Mouse (Mus musculus): ENCODE measurements around the gene Pde4c. TPM values are rescaled to one million over a fixed set of nuclear protein-coding genes. Genes with fewer than 3 reads are reported as not detected.

The Pde4c gene
- polyA plus RNA-seq, 1 experiment from 2014 or later, result not detected

GRCm38 (mm10) chr8:70770748-70771147, 47.2 kb downstream of the Pde4c start:
- Histone ChIP-seq H3K4me1 (peaks cover 45% of the 10 kb centered on the region), H3K9ac (no peak overlapping the region), H3K9me3 (no peaks in the 10 kb centered on the region), H3K27me3 (replicated peaks) (peaks cover 6% of the 10 kb centered on the region; the same call in 1 of the 2 replicates), H3K27ac (replicated peaks) (no peak overlapping the region), H3K36me3 (peaks cover 72% of the 10 kb centered on the region), H3K4me3 (no peak overlapping the region), H3K4me2 (no peak overlapping the region)
- 93% methylated on average over 13 of the region's 13 CpGs for WGBS
- no peak for ATAC-seq (ENCODE audit: extremely low read depth, insufficient number of reproducible peaks, low FRiP score, low TSS enrichment)

GRCm38 (mm10) chr8:70771217-70771616, 47.7 kb downstream of the Pde4c start:
- ATAC-seq (ENCODE audit: extremely low read depth, insufficient number of reproducible peaks, low FRiP score, low TSS enrichment), result no peak
- WGBS, result 79% methylated on average over 7 of the region's 7 CpGs
- Histone ChIP-seq H3K27ac (replicated peaks) (no peak overlapping the region), H3K4me1 (peaks cover 44% of the 10 kb centered on the region), H3K4me2 (no peak overlapping the region), H3K27me3 (replicated peaks) (peaks cover 6% of the 10 kb centered on the region; the same call in 1 of the 2 replicates), H3K9me3 (no peaks in the 10 kb centered on the region), H3K4me3 (no peak overlapping the region), H3K9ac (no peak overlapping the region), H3K36me3 (peaks cover 72% of the 10 kb centered on the region)

- H3K9ac ChIP-seq, result 0 out of 2 replicates have a peak overlapping the region, but pooled peaks have one; percentile 10
- 92% methylated on average over 13 of the region's 13 CpGs for WGBS
- H3K9me3 ChIP-seq, result no peaks in the 10 kb centered on the region
- H3K4me3 ChIP-seq, result no peak overlapping the region
- H3K4me2 ChIP-seq, result no peak overlapping the region
- H3K36me3 ChIP-seq, result peaks cover 72% of the 10 kb centered on the region
- no peak overlapping the region for H3K27ac ChIP-seq (replicated peaks)
- H3K4me1 ChIP-seq, result peaks cover 35% of the 10 kb centered on the region
- H3K27me3 ChIP-seq (replicated peaks), result peaks cover 6% of the 10 kb centered on the region; the same call in 1 of the 2 replicates
- ATAC-seq (ENCODE audit: extremely low read depth, insufficient number of reproducible peaks, low FRiP score, low TSS enrichment), result no peak
Measured at GRCm38 (mm10) chr8:70772075-70772474, 48.6 kb downstream of the Pde4c start.

- no peak overlapping the region for H3K27ac ChIP-seq (replicated peaks)
- H3K9me3 ChIP-seq, result no peaks in the 10 kb centered on the region
- H3K4me1 ChIP-seq, result peaks cover 39% of the 10 kb centered on the region
- H3K36me3 ChIP-seq, result peaks cover 66% of the 10 kb centered on the region
- 78% methylated on average over 9 of the region's 9 CpGs for WGBS
- H3K4me3 ChIP-seq, result no peak overlapping the region
- H3K9ac ChIP-seq, result 0 out of 2 replicates have a peak overlapping the region, but pooled peaks have one; percentile 99
- no peak for ATAC-seq (ENCODE audit: extremely low read depth, insufficient number of reproducible peaks, low FRiP score, low TSS enrichment)
- H3K27me3 ChIP-seq (replicated peaks), result no peaks in the 10 kb centered on the region; the same call in 1 of the 2 replicates
- no peak overlapping the region for H3K4me2 ChIP-seq
Measured at GRCm38 (mm10) chr8:70772890-70773289, 49.4 kb downstream of the Pde4c start.

- Histone ChIP-seq H3K4me1 (peaks cover 45% of the 10 kb centered on the region), H3K9me3 (no peaks in the 10 kb centered on the region), H3K9ac (peak overlapping the region; percentile 99), H3K27ac (replicated peaks) (peak overlapping the region; percentile 54; the same call in 1 of the 2 replicates), H3K27me3 (replicated peaks) (no peaks in the 10 kb centered on the region), H3K36me3 (peaks cover 66% of the 10 kb centered on the region), H3K4me2 (peak overlapping the region; percentile 11; the same call in 1 of the 2 replicates), H3K4me3 (peak overlapping the region; percentile 4; the same call in 1 of the 2 replicates)
- ATAC-seq (ENCODE audit: extremely low read depth, insufficient number of reproducible peaks, low FRiP score, low TSS enrichment), result no peak
- 78% methylated on average over 5 of the region's 5 CpGs for WGBS
Measured at GRCm38 (mm10) chr8:70773410-70773809, 49.9 kb downstream of the Pde4c start.

- peaks cover 66% of the 10 kb centered on the region for H3K36me3 ChIP-seq
- H3K9ac ChIP-seq, result peak overlapping the region; percentile 99
- peak overlapping the region; percentile 11 for H3K4me2 ChIP-seq
- H3K4me1 ChIP-seq, result peaks cover 45% of the 10 kb centered on the region
- H3K9me3 ChIP-seq, result no peaks in the 10 kb centered on the region
- ATAC-seq (ENCODE audit: extremely low read depth, insufficient number of reproducible peaks, low FRiP score, low TSS enrichment), result no peak
- no peaks in the 10 kb centered on the region for H3K27me3 ChIP-seq (replicated peaks)
- H3K27ac ChIP-seq (replicated peaks), result peak overlapping the region; percentile 54
- peak overlapping the region; percentile 4; the same call in 1 of the 2 replicates for H3K4me3 ChIP-seq
- WGBS, result 56% methylated on average over 9 of the region's 9 CpGs
Measured at GRCm38 (mm10) chr8:70773833-70774232, 50.3 kb downstream of the Pde4c start.

GRCm38 (mm10) chr8:70774740-70775139, 51.2 kb downstream of the Pde4c start:
- ATAC-seq (ENCODE audit: extremely low read depth, insufficient number of reproducible peaks, low FRiP score, low TSS enrichment), result no peak
- Histone ChIP-seq H3K4me2 (no peak overlapping the region), H3K27ac (replicated peaks) (peak overlapping the region; percentile 54; the same call in 1 of the 2 replicates)

GRCm38 (mm10) chr8:70775227-70775626, 51.7 kb downstream of the Pde4c start:
- Histone ChIP-seq H3K9ac (peak overlapping the region; percentile 99), H3K4me1 (peaks cover 45% of the 10 kb centered on the region), H3K36me3 (peaks cover 68% of the 10 kb centered on the region), H3K27ac (replicated peaks) (no peak overlapping the region), H3K27me3 (replicated peaks) (no peaks in the 10 kb centered on the region), H3K4me2 (peak overlapping the region; percentile 89), H3K9me3 (no peaks in the 10 kb centered on the region), H3K4me3 (peak overlapping the region; percentile 93)
- ATAC-seq (ENCODE audit: extremely low read depth, insufficient number of reproducible peaks, low FRiP score, low TSS enrichment), result no peak
- 74% methylated on average over 5 of the region's 5 CpGs for WGBS

More at GRCm38 (mm10) chr8:70774740-70775139, 51.2 kb downstream of the Pde4c start:
- no peaks in the 10 kb centered on the region for H3K27me3 ChIP-seq (replicated peaks)
- no peaks in the 10 kb centered on the region for H3K9me3 ChIP-seq
- peak overlapping the region; percentile 99 for H3K9ac ChIP-seq
- H3K4me3 ChIP-seq, result no peak overlapping the region
- WGBS, result 93% methylated on average over 18 of the region's 18 CpGs
- peaks cover 68% of the 10 kb centered on the region for H3K36me3 ChIP-seq
- H3K4me1 ChIP-seq, result peaks cover 45% of the 10 kb centered on the region

GRCm38 (mm10) chr8:70775851-70776495, 52.5 kb downstream of the Pde4c start:
- Histone ChIP-seq H3K36me3 (peaks cover 68% of the 10 kb centered on the region), H3K4me3 (peak overlapping the region; percentile 93), H3K27me3 (replicated peaks) (no peaks in the 10 kb centered on the region), H3K27ac (replicated peaks) (peak overlapping the region; percentile 99), H3K4me1 (peaks cover 45% of the 10 kb centered on the region), H3K4me2 (peak overlapping the region; percentile 89), H3K9ac (peak overlapping the region; percentile 99), H3K9me3 (no peaks in the 10 kb centered on the region)
- WGBS, result 2% methylated on average over 34 of the region's 34 CpGs
- ATAC-seq (ENCODE audit: extremely low read depth, insufficient number of reproducible peaks, low FRiP score, low TSS enrichment), result 0 out of 2 replicates have a peak, but pooled peaks have one; percentile 1

- Histone ChIP-seq H3K36me3 (peaks cover 68% of the 10 kb centered on the region), H3K27ac (replicated peaks) (peak within 1 kb of the TSS; percentile 99), H3K4me1 (peaks cover 45% of the 10 kb centered on the region), H3K4me2 (peak within 1 kb of the TSS; percentile 89), H3K4me3 (peak within 1 kb of the TSS; percentile 93), H3K9ac (peak within 1 kb of the TSS; percentile 99), H3K9me3 (no peaks in the 10 kb centered on the region), H3K27me3 (replicated peaks) (no peaks in the 10 kb centered on the region)
- WGBS, result under 1% methylated on average over 91 of the region's 94 CpGs
- ATAC-seq (ENCODE audit: extremely low read depth, insufficient number of reproducible peaks, low FRiP score, low TSS enrichment), result peak; percentile 82
Measured at GRCm38 (mm10) chr8:70776496-70777444, 53.2 kb downstream of the Pde4c start, which contains the start of gene Pik3r2. Gene Pik3r2, minus strand, starts transcription at chr8:70776713.

GRCm38 (mm10) chr8:70780093-70780492, 56.6 kb downstream of the Pde4c start:
- Histone ChIP-seq H3K27me3 (replicated peaks) (no peaks in the 10 kb centered on the region), H3K9ac (no peak overlapping the region), H3K4me1 (peaks cover 20% of the 10 kb centered on the region), H3K4me2 (no peak overlapping the region), H3K36me3 (peaks cover 72% of the 10 kb centered on the region), H3K4me3 (no peak overlapping the region), H3K9me3 (no peaks in the 10 kb centered on the region), H3K27ac (replicated peaks) (no peak overlapping the region)
- ATAC-seq (ENCODE audit: extremely low read depth, insufficient number of reproducible peaks, low FRiP score, low TSS enrichment), result no peak
- WGBS, result 72% methylated on average over 11 of the region's 11 CpGs
